Mouse (Mus musculus): Measurements from ENCODE around the gene Itpr2. TPM values are rescaled to one million over a fixed set of nuclear protein-coding genes. Genes with fewer than 3 reads are reported as not detected.

Gene Itpr2
- polyA plus RNA-seq, 1 experiment from 2014 or later, result 6.2 TPM

DNA sequence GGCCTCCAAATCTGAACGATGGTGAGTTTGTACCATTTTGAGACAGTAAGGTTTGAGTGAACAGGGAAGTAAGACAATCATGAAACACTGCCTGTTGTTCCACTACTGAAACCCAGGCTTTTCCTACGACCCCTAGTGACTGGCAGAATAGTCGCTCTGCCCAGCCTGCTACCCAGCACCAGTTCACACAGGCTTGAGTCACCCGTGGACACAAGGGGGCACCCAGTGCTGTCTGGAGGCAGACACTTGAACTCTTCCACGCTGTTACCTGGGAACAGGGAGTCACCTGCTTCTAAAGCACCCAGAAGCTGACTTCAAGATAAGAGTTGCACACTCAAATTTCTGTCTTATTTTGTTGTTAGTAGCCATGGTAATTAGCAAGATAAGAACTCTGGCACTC lies 213.8 kb downstream of the Itpr2 start:
- H3K36me3 ChIP-seq (replicated peaks; ENCODE audit: control insufficient read depth, insufficient read depth), result no peaks in the 10 kb centered on the region
- no peak overlapping the region for H3K4me3 ChIP-seq (replicated peaks; ENCODE audit: low read length)
- H3K9ac ChIP-seq, result no peak overlapping the region
- H3K4me1 ChIP-seq (replicated peaks; ENCODE audit: control insufficient read depth, insufficient read depth, low read length), result no peaks in the 10 kb centered on the region
- no peak for ATAC-seq (ENCODE audit: low FRiP score)
- no peak for DNase-seq (ENCODE audit: low spot score)
- no peak overlapping the region for H3K4me2 ChIP-seq (replicated peaks)
- 0 out of 2 replicates have a peak, but pooled peaks cover 4% of the 10 kb centered on the region for H3K9me3 ChIP-seq (ENCODE audit: control insufficient read depth, low read length)
- WGBS, result 93% methylated on average over 5 of the region's 5 CpGs
- no peaks in the 10 kb centered on the region for H3K27me3 ChIP-seq (ENCODE audit: control insufficient read depth, insufficient read depth, low read length)
- H3K27ac ChIP-seq, result no peak overlapping the region

DNA sequence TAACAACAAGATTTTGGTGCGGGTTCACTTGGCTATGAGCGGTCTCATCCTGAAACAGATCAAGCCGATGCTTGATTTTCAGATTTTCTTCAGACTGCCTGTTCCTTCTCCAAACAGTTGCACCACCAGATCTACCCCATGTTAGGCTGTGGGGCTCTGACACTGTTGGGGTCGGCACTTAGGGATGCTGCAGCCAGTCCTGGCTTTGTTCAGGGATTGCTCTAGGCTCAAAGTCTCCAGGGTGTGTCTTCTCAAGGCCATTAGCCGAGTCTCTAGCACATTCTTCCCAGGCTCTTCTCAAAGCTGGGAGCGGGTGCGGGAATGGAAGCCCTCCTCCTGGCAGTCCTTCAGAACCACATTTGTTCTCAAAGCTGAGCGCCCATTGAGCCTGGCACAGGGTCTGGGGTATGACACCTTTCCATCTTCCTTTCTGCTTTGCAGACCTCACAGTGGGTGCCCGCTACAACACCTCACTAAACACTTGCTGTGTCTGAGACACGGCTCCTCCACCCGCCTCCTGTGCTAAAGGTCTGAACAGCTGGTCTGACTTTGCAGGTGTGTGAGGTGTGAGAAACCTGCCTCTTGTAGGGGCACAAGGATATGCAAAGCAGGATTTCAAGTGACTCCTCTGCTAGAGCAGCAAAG lies 217.0 kb downstream of the Itpr2 start:
- no peak for DNase-seq (ENCODE audit: low spot score)

DNA sequence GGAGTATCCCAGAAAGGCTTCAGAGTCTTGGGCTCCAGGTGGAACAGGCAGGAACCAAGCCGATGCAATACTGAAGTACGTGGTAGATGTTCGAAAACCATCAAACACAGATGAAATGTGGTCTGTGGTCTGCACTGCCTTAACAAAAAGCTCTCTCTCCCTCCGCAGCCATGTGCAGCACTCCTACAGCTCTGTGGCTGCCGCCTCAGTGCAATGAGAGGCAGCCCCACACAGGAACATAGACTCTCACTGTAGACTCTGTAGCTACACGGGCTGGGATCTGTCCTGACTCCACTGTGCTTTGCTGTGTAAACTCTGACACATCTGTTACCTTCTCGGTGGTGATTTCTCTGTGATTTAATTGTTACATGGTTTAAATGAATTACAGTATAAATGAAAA lies 218.0 kb downstream of the Itpr2 start:
- H3K4me3 ChIP-seq (replicated peaks; ENCODE audit: low read length), result no peak overlapping the region
- no peaks in the 10 kb centered on the region for H3K36me3 ChIP-seq (replicated peaks; ENCODE audit: control insufficient read depth, insufficient read depth)
- DNase-seq (ENCODE audit: low spot score) (no peak), ATAC-seq (ENCODE audit: low FRiP score) (no peak)
- H3K4me2 ChIP-seq (replicated peaks), result no peak overlapping the region
- H3K4me1 ChIP-seq (replicated peaks; ENCODE audit: control insufficient read depth, insufficient read depth, low read length), result no peaks in the 10 kb centered on the region
- H3K9ac ChIP-seq, result no peak overlapping the region
- 74% methylated on average over 7 of the region's 7 CpGs for WGBS
- H3K27me3 ChIP-seq (ENCODE audit: control insufficient read depth, insufficient read depth, low read length), result no peaks in the 10 kb centered on the region
- 0 out of 2 replicates have a peak, but pooled peaks cover 4% of the 10 kb centered on the region for H3K9me3 ChIP-seq (ENCODE audit: control insufficient read depth, low read length)
- 0 out of 2 replicates have a peak overlapping the region, but pooled peaks have one; percentile 28 for H3K27ac ChIP-seq

More for the DNA sequence above, 217.0 kb downstream of the Itpr2 start:
- ATAC-seq (ENCODE audit: low FRiP score), result no peak
- H3K9ac ChIP-seq, result no peak overlapping the region
- H3K36me3 ChIP-seq (replicated peaks; ENCODE audit: control insufficient read depth, insufficient read depth), result no peaks in the 10 kb centered on the region
- H3K4me3 ChIP-seq (replicated peaks; ENCODE audit: low read length), result no peak overlapping the region
- no peak overlapping the region for H3K4me2 ChIP-seq (replicated peaks)
- no peak overlapping the region for H3K27ac ChIP-seq
- H3K4me1 ChIP-seq (replicated peaks; ENCODE audit: control insufficient read depth, insufficient read depth, low read length), result no peaks in the 10 kb centered on the region
- no peaks in the 10 kb centered on the region for H3K27me3 ChIP-seq (ENCODE audit: control insufficient read depth, insufficient read depth, low read length)
- H3K9me3 ChIP-seq (ENCODE audit: control insufficient read depth, low read length), result 0 out of 2 replicates have a peak, but pooled peaks cover 4% of the 10 kb centered on the region
- 89% methylated on average over 11 of the region's 11 CpGs for WGBS

- Histone ChIP-seq H3K9ac (no peak overlapping the region), H3K4me3 (replicated peaks; ENCODE audit: low read length) (no peak overlapping the region), H3K4me2 (replicated peaks) (no peak overlapping the region), H3K4me1 (replicated peaks; ENCODE audit: control insufficient read depth, insufficient read depth, low read length) (no peaks in the 10 kb centered on the region), H3K27me3 (ENCODE audit: control insufficient read depth, insufficient read depth, low read length) (no peaks in the 10 kb centered on the region), H3K9me3 (ENCODE audit: control insufficient read depth, low read length) (no peaks in the 10 kb centered on the region), H3K27ac (no peak overlapping the region), H3K36me3 (replicated peaks; ENCODE audit: control insufficient read depth, insufficient read depth) (no peaks in the 10 kb centered on the region)
- DNase-seq (ENCODE audit: low spot score) (no peak), ATAC-seq (ENCODE audit: low FRiP score) (no peak)
- WGBS, result 72% methylated on average over 7 of the region's 7 CpGs
Observed at GRCm38 (mm10) chr6:146282061-146282659, 219.9 kb downstream of the Itpr2 start.

- Histone ChIP-seq H3K9me3 (ENCODE audit: control insufficient read depth, low read length) (no peaks in the 10 kb centered on the region), H3K9ac (no peak overlapping the region), H3K4me1 (replicated peaks; ENCODE audit: control insufficient read depth, insufficient read depth, low read length) (no peaks in the 10 kb centered on the region), H3K4me3 (replicated peaks; ENCODE audit: low read length) (no peak overlapping the region), H3K27ac (no peak overlapping the region), H3K4me2 (replicated peaks) (no peak overlapping the region), H3K27me3 (ENCODE audit: control insufficient read depth, insufficient read depth, low read length) (no peaks in the 10 kb centered on the region), H3K36me3 (replicated peaks; ENCODE audit: control insufficient read depth, insufficient read depth) (no peaks in the 10 kb centered on the region)
- DNase-seq (ENCODE audit: low spot score), result no peak
- no peak for ATAC-seq (ENCODE audit: low FRiP score)
- 94% methylated on average over 24 of the region's 24 CpGs for WGBS
Observed at GRCm38 (mm10) chr6:146281176-146281899, 220.7 kb downstream of the Itpr2 start.

DNA sequence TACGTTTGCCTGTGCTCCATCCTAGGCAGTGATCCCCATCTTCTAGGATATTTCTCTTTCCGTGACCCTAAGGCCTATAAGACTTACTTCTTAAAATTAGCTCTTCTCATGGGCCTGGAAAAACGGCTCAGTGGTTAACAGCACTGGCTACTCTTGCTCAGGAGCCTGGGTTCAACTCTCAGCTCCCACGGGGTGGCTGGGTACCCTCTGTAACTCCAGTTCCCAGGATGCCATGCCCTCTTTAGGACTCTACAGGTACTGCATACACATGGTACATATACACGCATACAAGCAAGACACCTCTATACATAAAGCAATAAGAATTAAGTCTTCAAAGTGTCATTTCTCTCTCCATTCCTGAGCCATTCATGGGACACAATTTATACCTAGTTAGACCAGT lies 228.8 kb downstream of the Itpr2 start:
- Histone ChIP-seq H3K4me1 (replicated peaks; ENCODE audit: control insufficient read depth, insufficient read depth, low read length) (peaks cover 11% of the 10 kb centered on the region; the same call in 1 of the 2 replicates), H3K36me3 (replicated peaks; ENCODE audit: control insufficient read depth, insufficient read depth) (no peaks in the 10 kb centered on the region)
- WGBS, result 89% methylated on average over 5 of the region's 5 CpGs

GRCm38 (mm10) chr6:146272253-146273036 lies 229.6 kb downstream of the Itpr2 start:
- no peaks in the 10 kb centered on the region for H3K27me3 ChIP-seq (ENCODE audit: control insufficient read depth, insufficient read depth, low read length)
- H3K4me1 ChIP-seq (replicated peaks; ENCODE audit: control insufficient read depth, insufficient read depth, low read length), result peaks cover 11% of the 10 kb centered on the region; the same call in 1 of the 2 replicates
- H3K4me2 ChIP-seq (replicated peaks), result no peak overlapping the region
- no peak overlapping the region for H3K27ac ChIP-seq
- WGBS, result 78% methylated on average over 5 of the region's 5 CpGs
- no peaks in the 10 kb centered on the region for H3K36me3 ChIP-seq (replicated peaks; ENCODE audit: control insufficient read depth, insufficient read depth)
- ATAC-seq (ENCODE audit: low FRiP score), result no peak
- no peaks in the 10 kb centered on the region for H3K9me3 ChIP-seq (ENCODE audit: control insufficient read depth, low read length)
- peak; percentile 95 for DNase-seq (ENCODE audit: low spot score)
- H3K9ac ChIP-seq, result no peak overlapping the region
- H3K4me3 ChIP-seq (replicated peaks; ENCODE audit: low read length), result no peak overlapping the region

More for the DNA sequence above, 228.8 kb downstream of the Itpr2 start:
- Histone ChIP-seq H3K9ac (no peak overlapping the region), H3K9me3 (ENCODE audit: control insufficient read depth, low read length) (no peaks in the 10 kb centered on the region), H3K4me3 (replicated peaks; ENCODE audit: low read length) (no peak overlapping the region), H3K27me3 (ENCODE audit: control insufficient read depth, insufficient read depth, low read length) (no peaks in the 10 kb centered on the region), H3K27ac (no peak overlapping the region), H3K4me2 (replicated peaks) (no peak overlapping the region)
- no peak for ATAC-seq (ENCODE audit: low FRiP score)
- no peak for DNase-seq (ENCODE audit: low spot score)

- 50% methylated on average over 12 of the region's 12 CpGs for WGBS
- peak; percentile 90 for ATAC-seq (ENCODE audit: low FRiP score)
- Histone ChIP-seq H3K36me3 (replicated peaks; ENCODE audit: control insufficient read depth, insufficient read depth) (no peaks in the 10 kb centered on the region), H3K9me3 (ENCODE audit: control insufficient read depth, low read length) (no peaks in the 10 kb centered on the region), H3K4me1 (replicated peaks; ENCODE audit: control insufficient read depth, insufficient read depth, low read length) (peaks cover 11% of the 10 kb centered on the region; the same call in 1 of the 2 replicates), H3K27ac (no peak overlapping the region), H3K4me3 (replicated peaks; ENCODE audit: low read length) (no peak overlapping the region), H3K4me2 (replicated peaks) (no peak overlapping the region), H3K27me3 (ENCODE audit: control insufficient read depth, insufficient read depth, low read length) (no peaks in the 10 kb centered on the region), H3K9ac (no peak overlapping the region; the same call in 1 of the 2 replicates)
- DNase-seq (ENCODE audit: low spot score), result peak; percentile 53
Observed at GRCm38 (mm10) chr6:146270776-146271533, 231.1 kb downstream of the Itpr2 start.

Measured in hindbrain, embryonic 14.5 days (tissue).